Mouse (Mus musculus): Measurements from ENCODE around the gene Nme9.

DNA sequence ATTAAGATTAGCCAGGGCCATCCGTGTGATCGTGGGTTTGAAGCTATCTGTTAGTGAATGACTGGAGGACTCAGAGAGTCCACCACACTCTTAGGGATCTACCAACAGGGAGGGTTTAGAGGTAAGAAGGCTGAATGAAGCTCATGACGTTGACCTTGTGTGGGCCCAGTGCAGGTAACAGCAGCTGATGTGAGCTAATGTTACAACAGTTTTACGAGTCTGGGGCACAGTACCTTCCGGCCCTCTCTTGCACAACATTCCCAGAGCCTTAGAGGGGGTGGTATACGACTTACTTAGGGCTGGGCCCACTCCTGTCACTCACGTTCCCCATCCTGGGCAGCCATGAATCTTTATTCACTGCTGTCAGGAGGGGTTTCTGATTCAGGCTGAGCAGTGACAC, 20.1 kb downstream of the Nme9 start:
- TF ChIP-seq CTCF (IDR thresholded peaks at IDR 0.05; ENCODE audit: low read depth) (no peak), EP300 (IDR thresholded peaks at IDR 0.05; ENCODE audit: low read depth) (no peak)

All from heart, postnatal 0 days (tissue).